Mouse (Mus musculus) kidney, embryonic 16.5 days (tissue): Measurements from ENCODE around the gene Rnase11. TPM values are rescaled to one million over a fixed set of nuclear protein-coding genes. Genes with fewer than 3 reads are reported as not detected.
"Not testable (repeated sequence)": the region's sequence is repeated elsewhere in the genome, so short reads cannot be mapped to it uniquely, and the experiment has no call there.

Source experiments
- ATAC-seq: fragments of 200-750 bp; cut with Nextera tagmentation; 2 replicates; pipeline ENCODE4 v1.8.0; 2017; ENCODE audit warnings: moderate TSS enrichment; ENCODE audit not compliant: low FRiP score, low TSS enrichment
- H3K27ac ChIP-seq: fragments of 300-500 bp; sonication (generic); 2 replicates; pipeline ENCODE4 v1.5.1; 2014; ENCODE audit warnings: low read length
- H3K27me3 ChIP-seq: fragments of 300-500 bp; sonication (generic); 2 replicates; pipeline ENCODE4 v1.6.1; 2014; ENCODE audit warnings: low read length, control low read depth, mixed read lengths; ENCODE audit not compliant: insufficient read depth
- H3K36me3 ChIP-seq: fragments of 300-500 bp; sonication (generic); 2 replicates; pipeline ENCODE4 v1.6.1; 2014; ENCODE audit warnings: low read length, control low read depth, mixed read lengths; ENCODE audit not compliant: insufficient read depth
- H3K4me1 ChIP-seq: fragments of 300-500 bp; sonication (generic); 2 replicates; pipeline ENCODE4 v1.6.1; 2014; ENCODE audit warnings: low read length, control low read depth, mixed read lengths; ENCODE audit not compliant: insufficient read depth
- H3K4me2 ChIP-seq: fragments of 300-500 bp; sonication (generic); replicated peaks from 2 replicates; pipeline ENCODE4 v1.6.1; 2014; ENCODE audit warnings: low read depth, low read length
- H3K4me3 ChIP-seq: fragments of 300-500 bp; sonication (generic); 2 replicates; pipeline ENCODE4 v1.5.1; 2014; ENCODE audit warnings: mild to moderate bottlenecking, low read length
- H3K9ac ChIP-seq: fragments of 300-500 bp; sonication (generic); replicated peaks from 2 replicates; pipeline ENCODE4 v1.6.1; 2014; ENCODE audit warnings: low read length
- H3K9me3 ChIP-seq: fragments of 300-500 bp; sonication (generic); 2 replicates; pipeline ENCODE4 v1.6.1; 2016; ENCODE audit warnings: low read length, control low read depth
- WGBS: fragments of 180-500 bp; shearing (Covaris S2); extraction: QIAGEN DNeasy Blood & Tissue Kit; methylation state at CpG from one replicate; pipeline ENCODE4 v1.1.7; 2014; 5-methylcytosine and 5-hydroxymethylcytosine counted together
- polyA plus RNA-seq: library from polyadenylated mRNA; unstranded; fragments of >200 nt; fragmentation: Nextera tagmentation; extraction: Ambion mirVana; gene quantifications from 2 replicates; pipeline ENCODE4 v1.2.1, GENCODE M21; 2015

Gene Rnase11
- polyA plus RNA-seq: 0.44 TPM in 1 of 2 replicates, not detected in the other

GRCm38 (mm10) chr14:51050063-51050462, at the start of gene Rnase11:
TSS of gene Rnase11 (minus strand) at chr14:51050163.
- Histone ChIP-seq H3K9ac (no peak within 1 kb of the TSS), H3K36me3 (no peaks in the 10 kb centered on the region), H3K9me3 (no peaks in the 10 kb centered on the region), H3K27me3 (no peaks in the 10 kb centered on the region), H3K4me3 (no peak within 1 kb of the TSS), H3K4me2 (no peak within 1 kb of the TSS), H3K4me1 (0 out of 2 replicates have a peak, but pooled peaks cover 6% of the 10 kb centered on the region), H3K27ac (no peak within 1 kb of the TSS)
- 90% methylated on average over 2 of the region's 2 CpGs for WGBS
- ATAC-seq: no peak

DNA sequence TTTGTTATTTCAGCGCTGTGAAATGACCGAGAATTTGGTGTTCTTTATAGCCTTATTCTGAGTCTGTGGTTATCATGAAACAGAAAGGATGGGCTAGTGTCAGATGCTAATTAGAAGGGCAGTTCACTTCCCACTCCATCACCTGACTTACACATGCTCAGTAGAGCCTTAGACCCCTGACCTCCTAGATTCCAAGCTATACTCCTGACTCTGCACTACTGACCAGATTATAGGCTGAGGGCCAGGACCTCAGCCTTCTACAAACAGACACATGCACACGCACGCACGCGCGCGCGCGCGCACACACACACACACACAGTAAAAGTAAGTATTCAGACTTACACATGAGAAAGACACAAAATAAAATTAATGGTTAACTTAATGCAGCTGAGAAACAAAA, 49.0 kb upstream of the Rnase11 start:
- Histone ChIP-seq H3K9ac (no peak overlapping the region), H3K36me3 (no peaks in the 10 kb centered on the region), H3K27ac (no peak overlapping the region), H3K9me3 (no peaks in the 10 kb centered on the region), H3K27me3 (no peaks in the 10 kb centered on the region), H3K4me2 (no peak overlapping the region), H3K4me3 (no peak overlapping the region), H3K4me1 (peaks cover 5% of the 10 kb centered on the region; the same call in 1 of the 2 replicates)
- no peak for ATAC-seq
- WGBS: 90% methylated on average over 11 of the region's 11 CpGs

DNA sequence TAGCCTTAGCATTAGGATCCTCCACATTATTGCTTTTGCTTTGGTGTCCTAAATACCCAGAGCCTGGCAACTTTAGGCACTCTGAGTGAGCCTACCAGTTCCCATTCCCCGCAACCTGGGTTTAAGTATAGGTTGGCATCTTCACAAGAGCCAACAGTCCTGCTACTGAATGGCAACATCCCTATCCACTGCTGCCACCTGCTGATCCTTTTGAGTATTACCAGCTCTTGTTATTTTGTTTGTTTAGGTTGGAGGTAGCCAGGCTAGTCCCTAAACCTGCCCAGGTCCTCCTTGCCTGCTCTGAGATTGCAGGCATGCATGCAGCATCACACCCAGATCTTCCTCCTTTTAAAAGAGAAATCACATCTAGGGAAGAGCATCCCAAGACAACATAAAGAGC, 48.3 kb upstream of the Rnase11 start:
- not testable (repeated sequence) for H3K9ac ChIP-seq, H3K36me3 ChIP-seq, H3K4me2 ChIP-seq, H3K27ac ChIP-seq, H3K4me1 ChIP-seq, H3K4me3 ChIP-seq, H3K27me3 ChIP-seq, H3K9me3 ChIP-seq
- WGBS: 29% methylated on average over 1 of the region's 1 CpGs
- 0 out of 2 replicates have a peak, but pooled peaks have one; percentile 46 for ATAC-seq

GRCm38 (mm10) chr14:51095736-51096524, 46.0 kb upstream of the Rnase11 start:
- H3K36me3 ChIP-seq: no peaks in the 10 kb centered on the region
- H3K4me1 ChIP-seq: peaks cover 10% of the 10 kb centered on the region
- H3K27ac ChIP-seq: peak overlapping the region; percentile 8; the same call in 1 of the 2 replicates
- WGBS: 43% methylated on average over 9 of the region's 9 CpGs
- no peaks in the 10 kb centered on the region for H3K9me3 ChIP-seq
- H3K4me2 ChIP-seq: no peak overlapping the region
- ATAC-seq: no peak; the same call in 1 of the 2 replicates
- no peak overlapping the region for H3K4me3 ChIP-seq
- H3K27me3 ChIP-seq: no peaks in the 10 kb centered on the region
- H3K9ac ChIP-seq: no peak overlapping the region

- Histone ChIP-seq H3K27ac (no peak overlapping the region), H3K9ac (no peak overlapping the region), H3K9me3 (no peaks in the 10 kb centered on the region), H3K27me3 (no peaks in the 10 kb centered on the region), H3K4me2 (no peak overlapping the region), H3K36me3 (no peaks in the 10 kb centered on the region), H3K4me3 (no peak overlapping the region), H3K4me1 (peaks cover 10% of the 10 kb centered on the region)
- no peak for ATAC-seq
- WGBS: 89% methylated on average over 8 of the region's 9 CpGs
Observed at GRCm38 (mm10) chr14:51094921-51095320, 45.0 kb upstream of the Rnase11 start.

DNA sequence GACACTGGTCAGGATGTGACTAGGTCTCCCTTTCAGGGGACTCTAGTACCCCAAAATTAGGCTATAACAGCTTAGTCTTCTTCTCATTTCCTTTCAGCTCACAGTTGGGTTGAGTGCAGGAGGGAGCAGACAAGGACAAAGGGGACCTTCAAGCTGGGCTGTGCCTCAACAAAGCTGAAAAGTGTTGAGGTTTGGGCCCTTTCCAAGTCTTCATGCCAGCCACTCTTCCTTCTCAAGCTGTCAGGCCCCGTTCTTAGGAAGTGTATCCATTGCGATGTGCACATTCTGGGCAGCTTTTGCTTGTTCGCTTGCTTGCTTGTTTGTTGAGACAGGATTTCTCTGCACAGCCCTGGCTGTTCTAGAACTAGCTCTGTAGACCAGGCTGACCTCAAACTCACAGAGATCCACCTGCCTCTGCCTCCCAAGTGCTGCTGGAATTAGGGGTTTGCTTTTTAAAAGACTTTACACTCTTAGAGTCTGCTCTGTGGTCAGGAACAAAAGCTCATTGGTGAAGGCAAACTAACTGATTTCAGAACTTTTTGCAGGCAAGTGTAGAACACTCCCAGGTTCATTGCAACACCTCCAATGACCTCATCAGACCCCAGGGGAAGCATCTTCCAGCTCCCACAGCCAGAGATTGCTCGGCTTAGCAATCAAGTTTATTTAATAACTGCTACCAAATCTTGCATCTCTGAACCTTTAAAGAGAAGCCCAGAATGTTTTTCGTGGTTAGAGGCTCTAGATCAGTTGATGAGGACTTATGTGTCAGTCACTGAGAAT, 44.3 kb upstream of the Rnase11 start:
- 77% methylated on average over 5 of the region's 5 CpGs for WGBS
- peaks cover 10% of the 10 kb centered on the region for H3K4me1 ChIP-seq

DNA sequence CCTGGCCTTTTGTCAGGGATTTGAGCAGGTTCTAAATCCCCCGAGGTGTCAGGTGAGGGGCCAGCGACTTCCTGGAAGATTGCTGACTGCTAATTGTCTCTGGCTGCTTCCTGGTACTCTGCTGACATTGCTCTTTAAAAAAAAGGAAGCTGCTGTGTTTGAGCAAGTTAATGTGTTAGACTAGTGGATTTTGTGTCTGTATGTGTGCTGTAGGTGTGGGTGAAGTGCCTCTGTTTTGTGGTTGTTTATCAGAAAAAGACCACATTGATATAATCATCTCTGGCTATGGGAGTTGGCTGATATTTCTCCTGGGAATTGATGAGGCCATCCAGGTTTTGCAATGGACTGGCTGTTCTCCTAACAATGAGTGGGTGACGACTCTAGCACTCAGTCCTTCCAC, 43.5 kb upstream of the Rnase11 start:
- H3K27ac ChIP-seq: no peak overlapping the region
- no peak for ATAC-seq
- H3K4me1 ChIP-seq: peaks cover 10% of the 10 kb centered on the region
- H3K9ac ChIP-seq: no peak overlapping the region
- H3K4me2 ChIP-seq: no peak overlapping the region
- no peaks in the 10 kb centered on the region for H3K27me3 ChIP-seq
- H3K4me3 ChIP-seq: no peak overlapping the region
- WGBS: 20% methylated on average over 3 of the region's 3 CpGs
- H3K9me3 ChIP-seq: no peaks in the 10 kb centered on the region
- H3K36me3 ChIP-seq: no peaks in the 10 kb centered on the region

More for the DNA sequence above, 44.3 kb upstream of the Rnase11 start:
- Histone ChIP-seq H3K4me3 (no peak overlapping the region), H3K36me3 (no peaks in the 10 kb centered on the region), H3K27ac (no peak overlapping the region), H3K4me2 (no peak overlapping the region), H3K9ac (no peak overlapping the region), H3K27me3 (no peaks in the 10 kb centered on the region), H3K9me3 (no peaks in the 10 kb centered on the region)
- no peak for ATAC-seq

DNA sequence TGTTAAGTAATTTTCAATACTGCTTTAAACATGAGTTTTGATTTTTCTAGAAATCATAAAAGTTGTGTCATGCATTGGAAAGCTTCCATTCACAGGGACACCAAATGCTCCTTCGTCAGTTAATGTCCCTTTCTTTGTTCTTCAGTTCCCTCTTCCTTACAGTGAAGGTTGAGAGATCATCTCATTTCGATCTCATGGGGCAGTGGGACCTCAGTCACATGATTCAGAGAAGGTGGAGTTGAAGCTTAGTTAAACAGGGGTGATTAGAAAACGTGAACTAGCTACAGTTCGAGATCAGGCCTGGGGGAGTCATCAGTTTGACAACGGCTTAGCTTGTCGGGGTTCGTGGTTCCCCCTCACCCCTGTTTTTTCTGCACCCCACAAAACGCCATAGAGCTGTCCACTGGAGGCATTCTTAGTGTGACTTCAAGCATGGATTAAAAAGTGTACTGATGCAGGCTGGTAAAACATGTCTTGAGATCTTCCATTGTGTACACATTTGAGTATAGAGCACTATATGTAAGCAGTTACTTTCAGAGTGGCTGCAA, 42.2 kb upstream of the Rnase11 start:
- Histone ChIP-seq H3K27me3 (no peaks in the 10 kb centered on the region), H3K9ac (no peak overlapping the region), H3K4me1 (peaks cover 13% of the 10 kb centered on the region), H3K27ac (no peak overlapping the region), H3K4me3 (peak overlapping the region; percentile 89), H3K4me2 (peak overlapping the region; percentile 80), H3K36me3 (no peaks in the 10 kb centered on the region), H3K9me3 (no peaks in the 10 kb centered on the region)
- WGBS: 51% methylated on average over 8 of the region's 8 CpGs
- no peak for ATAC-seq

DNA sequence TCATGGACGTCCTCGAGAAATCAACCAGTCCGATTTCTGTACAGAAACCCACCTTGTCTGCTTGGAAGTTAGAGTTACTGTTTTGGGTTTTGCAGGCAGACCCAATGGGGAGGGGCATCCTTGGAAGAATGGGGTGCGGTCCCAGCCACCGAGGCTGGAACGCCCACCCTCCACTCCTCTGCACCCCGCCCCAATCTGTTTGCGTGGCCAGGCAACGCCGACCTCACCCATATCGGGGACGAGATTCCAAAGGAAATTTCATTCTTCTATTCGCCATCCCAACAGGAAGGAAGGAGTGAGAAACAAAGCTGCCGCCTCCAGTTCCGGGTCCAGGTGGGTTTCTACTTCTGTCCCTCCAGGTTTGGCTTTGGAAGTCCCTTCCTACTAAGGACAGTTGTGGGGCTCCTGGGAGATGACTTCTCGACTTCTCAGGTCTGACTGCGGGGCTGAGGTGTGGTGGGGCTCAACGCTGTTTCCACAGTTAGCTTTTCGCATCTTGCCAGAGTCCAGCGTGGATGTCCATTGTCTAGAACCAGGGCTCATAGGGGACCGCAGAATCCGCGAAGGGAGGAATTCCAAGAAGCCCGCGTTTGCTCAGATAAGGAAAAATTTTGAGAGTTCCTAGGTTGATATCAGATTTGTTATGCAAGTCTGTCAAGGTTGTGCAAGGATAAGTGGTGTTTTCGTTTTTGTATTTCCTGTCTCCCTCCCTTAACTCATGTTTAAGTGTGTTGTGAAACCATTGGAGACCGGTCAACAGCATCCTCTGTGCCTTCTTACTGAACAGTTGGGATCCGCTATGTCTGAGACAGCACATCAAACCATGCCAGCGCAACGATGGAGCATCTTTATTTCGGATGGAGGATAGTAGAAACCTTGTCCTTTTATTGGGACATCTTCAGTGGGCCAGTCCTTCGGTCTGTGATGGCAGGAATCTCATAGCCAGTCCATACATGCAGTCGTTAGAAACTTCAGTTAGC, 41.2 kb upstream of the Rnase11 start, which contains the start of the genes Rnase4 and Ang:
TSS of gene Rnase4 (plus strand) at position 157 of the 980 bp plus-strand sequence.
TSS of gene Ang (plus strand) at position 230 of the 980 bp plus-strand sequence.
- H3K4me3 ChIP-seq: peak within 1 kb of the TSS; percentile 89
- peaks cover 13% of the 10 kb centered on the region for H3K4me1 ChIP-seq
- H3K9me3 ChIP-seq: no peaks in the 10 kb centered on the region
- no peaks in the 10 kb centered on the region for H3K27me3 ChIP-seq
- H3K9ac ChIP-seq: peak within 1 kb of the TSS; percentile 79
- WGBS: 6% methylated on average over 33 of the region's 33 CpGs
- peak within 1 kb of the TSS; percentile 80 for H3K4me2 ChIP-seq
- peak; percentile 10; the same call in 1 of the 2 replicates for ATAC-seq
- no peaks in the 10 kb centered on the region for H3K36me3 ChIP-seq
- peak within 1 kb of the TSS; percentile 93 for H3K27ac ChIP-seq
